Mouse (Mus musculus) megakaryocyte, embryonic 14.5 days (primary cell): ENCODE measurements at regions not wholly inside any gene's neighbourhood (a gene's known extent, or its start where the extent isn't known, plus 50 kb on each side); places are given as distances from the start of the nearest gene placed in this dataset.

ENCODE experiments used
- FLI1 ChIP-seq: IDR thresholded peaks from 2 replicates; pipeline ENCODE4 v1.6.1; 2012; ENCODE audit warnings: low read length, inconsistent platforms, mixed read lengths
- GATA1 ChIP-seq: IDR thresholded peaks from 3 replicates; pipeline ENCODE4 v1.6.1; 2012; ENCODE audit warnings: mixed read lengths, low read length, inconsistent platforms, borderline replicate concordance

DNA sequence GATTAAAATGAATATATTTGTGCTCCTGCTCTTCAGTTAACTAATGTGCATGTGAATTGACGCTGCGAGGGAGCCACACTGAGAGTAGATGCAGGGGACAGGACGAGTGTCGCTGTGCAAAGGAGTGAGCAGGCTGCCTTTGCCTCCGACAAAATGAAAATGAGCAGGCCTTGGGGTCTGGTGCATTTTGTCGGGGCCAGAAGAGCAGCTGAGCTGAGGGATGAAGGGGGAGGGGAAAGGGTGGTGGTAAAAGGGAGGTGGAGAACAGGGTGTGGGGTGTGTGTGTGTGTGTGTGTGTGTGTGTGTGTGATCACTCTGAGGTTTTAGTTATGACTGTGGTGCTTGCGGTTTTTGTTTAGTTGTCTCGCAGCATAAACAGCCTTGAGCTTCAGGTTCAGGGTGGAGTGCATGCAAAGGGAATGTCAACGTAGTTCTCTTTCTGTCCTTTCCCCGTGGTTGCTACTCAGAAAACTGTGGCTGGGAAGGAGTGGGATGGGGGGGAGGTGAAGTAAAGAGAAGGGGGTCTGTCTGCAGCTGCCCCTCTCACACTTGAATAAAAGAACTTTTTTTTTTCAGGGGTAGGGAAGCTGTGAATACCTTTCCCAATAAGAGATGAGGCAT is 163.0 kb upstream of the Tmem161b start:
- TF ChIP-seq GATA1 (no peak), FLI1 (no peak)
